Mouse (Mus musculus) liver, embryonic 14.5 days (tissue): ENCODE results near the gene Pgpep1. TPM values are rescaled to one million over a fixed set of nuclear protein-coding genes. Genes with fewer than 3 reads are reported as not detected.
A peak's percentile ranks its signal among the peaks of the same experiment; 100 is the strongest.

Source experiments
- ATAC-seq: fragments of 200-750 bp; cut with Nextera tagmentation; 2 replicates; pipeline ENCODE4 v1.8.0; 2017; ENCODE audit warnings: moderate number of reproducible peaks, mild to moderate bottlenecking, moderate library complexity; ENCODE audit not compliant: insufficient read depth
- DNase-seq, 3 experiments: peaks; one replicate each; pipeline ENCODE4 v3.0.0-alpha.2; 2012 to 2013; ENCODE audit warnings: low read depth in 3 of 3, low spot score in 3 of 3
- H3K27ac ChIP-seq: fragments of 300-500 bp; sonication (generic); 2 replicates; pipeline ENCODE4 v1.5.1; 2014; ENCODE audit warnings: moderate library complexity, mild to moderate bottlenecking, control low read depth, inconsistent platforms
- H3K27me3 ChIP-seq: fragments of 300-500 bp; sonication (generic); 2 replicates; pipeline ENCODE4 v1.6.1; 2014; ENCODE audit warnings: mild to moderate bottlenecking, low read length, moderate library complexity; ENCODE audit not compliant: control insufficient read depth, insufficient read depth
- H3K36me3 ChIP-seq: fragments of 300-500 bp; sonication (generic); replicated peaks from 2 replicates; pipeline ENCODE4 v1.6.1; 2014; ENCODE audit warnings: low read depth; ENCODE audit not compliant: control insufficient read depth, insufficient read depth
- H3K4me1 ChIP-seq, 2 experiments: fragments of 200-500 bp in 1 of 2; fragments of 300-500 bp in 1 of 2; sonication (generic) in 1 of 2; replicated peaks; 2 replicates each; pipeline ENCODE4 v1.6.1; 2012 to 2014; ENCODE audit warnings: antibody characterized with exemption in 1 of 2, inconsistent platforms in 1 of 2, low read length in 1 of 2; ENCODE audit not compliant: control insufficient read depth in 2 of 2, insufficient read depth in 2 of 2
- H3K4me2 ChIP-seq: fragments of 300-500 bp; sonication (generic); 2 replicates; pipeline ENCODE4 v1.6.1; 2014; ENCODE audit warnings: low read depth, mild to moderate bottlenecking, control low read depth, moderate library complexity
- H3K4me3 ChIP-seq, 2 experiments: fragments of 200-500 bp in 1 of 2; fragments of 300-500 bp in 1 of 2; sonication (generic) in 1 of 2; 2 replicates each; pipeline ENCODE4 v1.5.1; 2012 to 2014; ENCODE audit warnings: low read depth in 2 of 2, low read length in 2 of 2, mild to moderate bottlenecking in 2 of 2, control low read depth in 1 of 2, inconsistent platforms in 1 of 2, moderate library complexity in 1 of 2; ENCODE audit not compliant: insufficient read depth in 1 of 2
- H3K9ac ChIP-seq: fragments of 300-500 bp; sonication (generic); replicated peaks from 2 replicates; pipeline ENCODE4 v1.6.1; 2014; ENCODE audit warnings: mild to moderate bottlenecking, control low read depth, moderate library complexity
- H3K9me3 ChIP-seq: fragments of 300-500 bp; sonication (generic); 2 replicates; pipeline ENCODE4 v1.6.1; 2016; ENCODE audit warnings: low read length, mixed read lengths; ENCODE audit not compliant: control insufficient read depth
- CTCF ChIP-seq: IDR thresholded peaks from 2 replicates; pipeline ENCODE4 v1.5.1; 2016; ENCODE audit warnings: antibody characterized with exemption, low read depth, control low read depth
- EP300 ChIP-seq: IDR thresholded peaks from 2 replicates; pipeline ENCODE4 v1.6.1; 2016; ENCODE audit warnings: antibody characterized with exemption, low read depth
- WGBS: fragments of 180-500 bp; shearing (Covaris S2); extraction: QIAGEN DNeasy Blood & Tissue Kit; methylation state at CpG from one replicate; pipeline ENCODE4 v1.1.7; 2014; ENCODE audit not compliant: insufficient replicate concordance; 5-methylcytosine and 5-hydroxymethylcytosine counted together
- polyA plus RNA-seq, 2 experiments: library from polyadenylated mRNA; depleted of rRNA in 1 of 2; stranded (reverse) in 1 of 2; unstranded in 1 of 2; fragments of >200 nt; fragmentation: Nextera tagmentation in 1 of 2; extraction: Ambion mirVana in 1 of 2; gene quantifications; 2 replicates each; pipeline versions ENCODE4 v1.2.1 to v1.2.3; 2012 to 2014

Gene Pgpep1
- polyA plus RNA-seq, 2 experiments = 8.6 to 19.8 TPM

DNA sequence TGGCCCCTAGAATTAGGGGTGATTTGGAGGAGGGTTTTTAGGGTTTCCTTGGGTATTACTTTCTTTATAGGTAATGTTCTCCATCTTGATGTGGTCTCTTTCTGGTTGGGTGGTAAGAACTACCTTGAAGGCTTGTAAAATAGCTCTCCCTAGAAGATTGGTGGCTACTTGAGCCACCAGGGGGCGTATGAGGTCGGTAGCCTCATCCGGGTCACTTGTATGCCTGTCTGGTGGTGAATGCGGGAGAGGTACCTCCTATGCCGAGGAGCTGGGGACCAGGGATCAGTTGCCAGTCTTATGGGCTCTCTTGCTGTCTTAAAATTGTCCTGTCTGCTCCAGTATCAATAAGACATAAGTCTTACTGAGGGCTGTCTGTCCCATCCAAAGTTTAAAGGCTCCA lies 35.1 kb downstream of the Pgpep1 start:
- WGBS = 27% methylated on average over 5 of the region's 5 CpGs
- H3K4me3 ChIP-seq = no peak overlapping the region
- H3K36me3 ChIP-seq = no peaks in the 10 kb centered on the region
- no peak overlapping the region for H3K27ac ChIP-seq
- no peaks in the 10 kb centered on the region for H3K27me3 ChIP-seq
- no peaks in the 10 kb centered on the region for H3K9me3 ChIP-seq
- no peak for ATAC-seq
- no peak overlapping the region for H3K4me2 ChIP-seq
- TF ChIP-seq CTCF (peak; percentile 83), EP300 (no peak)
- peaks cover 41 to 42% of the 10 kb centered on the region in 2 experiments for H3K4me1 ChIP-seq
- H3K9ac ChIP-seq = no peak overlapping the region
- DNase-seq = no peak

GRCm38 (mm10) chr8:70622220-70622619 lies 38.0 kb downstream of the Pgpep1 start:
- H3K27ac ChIP-seq = peak overlapping the region; percentile 86
- TF ChIP-seq EP300 (peak; percentile 93), CTCF (0 out of 2 replicates have a peak, but pooled peaks have one; percentile 7)
- no peaks in the 10 kb centered on the region for H3K27me3 ChIP-seq
- no peaks in the 10 kb centered on the region for H3K9me3 ChIP-seq
- peak overlapping the region; percentile 63 for H3K4me2 ChIP-seq
- 9% methylated on average over 3 of the region's 3 CpGs for WGBS
- H3K4me3 ChIP-seq = no peak overlapping the region; a peak in 1 of 4 replicates
- DNase-seq = peak; percentile 74 to 79 (median 78)
- ATAC-seq = peak; percentile 75
- H3K9ac ChIP-seq = peak overlapping the region; percentile 38
- H3K4me1 ChIP-seq = peaks cover 59 to 65% of the 10 kb centered on the region in 2 experiments
- no peaks in the 10 kb centered on the region for H3K36me3 ChIP-seq

DNA sequence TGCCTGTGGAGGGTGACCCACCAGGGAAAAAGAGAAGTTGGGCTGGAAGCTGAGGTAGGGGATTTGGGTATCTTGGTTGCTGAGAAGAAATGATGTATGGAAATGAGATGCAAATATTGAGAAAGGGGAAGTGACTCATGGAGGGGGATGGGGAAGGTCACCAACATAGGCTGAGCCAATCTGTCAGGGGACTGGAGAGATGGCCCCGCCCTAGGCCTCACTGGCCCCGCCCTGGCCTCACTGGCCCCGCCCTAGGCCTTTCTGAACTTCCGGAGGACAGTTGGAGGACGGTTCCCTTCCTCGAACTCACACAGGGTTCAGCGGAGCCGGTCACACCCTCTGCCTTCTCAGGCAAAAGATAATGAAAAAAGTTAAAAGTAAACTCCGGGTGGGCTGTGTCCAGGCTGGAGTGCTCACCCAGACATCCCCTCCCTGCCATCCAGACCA lies 41.3 kb downstream of the Pgpep1 start:
- Histone ChIP-seq H3K9ac (no peak overlapping the region), H3K4me2 (peak overlapping the region; percentile 54), H3K9me3 (no peaks in the 10 kb centered on the region), H3K27ac (peak overlapping the region; percentile 61), H3K27me3 (no peaks in the 10 kb centered on the region), H3K4me3 (0 out of 4 replicates have a peak overlapping the region, but pooled peaks of 1 of the 2 experiments have one; percentile 5), H3K36me3 (no peaks in the 10 kb centered on the region), H3K4me1 (peaks cover 57 to 66% of the 10 kb centered on the region in 2 experiments)
- 1% methylated on average over 9 of the region's 9 CpGs for WGBS
- peak; percentile 76 to 89 (median 79) for DNase-seq
- ATAC-seq = peak; percentile 83
- TF ChIP-seq CTCF (no peak), EP300 (no peak; the same call in 1 of the 2 replicates)

DNA sequence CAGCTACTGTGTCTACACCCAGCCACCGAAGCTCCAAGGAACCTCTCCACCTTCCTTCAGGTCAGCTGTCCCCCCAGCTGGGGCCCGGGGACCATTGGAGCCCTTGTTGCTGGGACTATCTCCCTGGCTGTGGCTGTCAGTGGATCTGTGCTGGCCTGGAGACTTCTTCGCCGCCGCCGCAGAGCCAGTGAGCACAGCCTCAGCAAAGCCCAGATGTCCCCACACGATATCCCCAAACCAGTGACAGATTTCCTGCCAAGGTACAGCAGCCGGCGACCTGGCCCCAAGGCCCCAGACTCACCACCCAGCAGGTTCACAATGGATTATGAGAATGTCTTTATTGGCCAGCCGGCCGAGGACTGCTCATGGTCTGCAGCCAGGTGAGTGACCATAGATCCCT lies 42.2 kb downstream of the Pgpep1 start:
- peak overlapping the region; percentile 54 for H3K4me2 ChIP-seq
- peak overlapping the region; percentile 46 for H3K9ac ChIP-seq
- WGBS = 8% methylated on average over 11 of the region's 11 CpGs
- ATAC-seq = no peak
- no peak for DNase-seq
- H3K9me3 ChIP-seq = no peaks in the 10 kb centered on the region
- no peaks in the 10 kb centered on the region for H3K36me3 ChIP-seq
- TF ChIP-seq CTCF (no peak), EP300 (peak; percentile 36; the same call in 1 of the 2 replicates)
- H3K4me3 ChIP-seq = peak overlapping the region in 1 of 2 experiments; percentile 21; a peak in 1 of 4 replicates
- H3K27ac ChIP-seq = peak overlapping the region; percentile 61
- no peaks in the 10 kb centered on the region for H3K27me3 ChIP-seq
- H3K4me1 ChIP-seq = peaks cover 48 to 57% of the 10 kb centered on the region in 2 experiments

- no peak for ATAC-seq
- Histone ChIP-seq H3K9ac (no peak overlapping the region), H3K36me3 (no peaks in the 10 kb centered on the region), H3K27ac (no peak overlapping the region), H3K4me2 (no peak overlapping the region), H3K27me3 (no peaks in the 10 kb centered on the region), H3K4me1 (peaks cover 38 to 49% of the 10 kb centered on the region in 2 experiments), H3K9me3 (no peaks in the 10 kb centered on the region), H3K4me3 (peak overlapping the region in 1 of 2 experiments; percentile 14; a peak in 1 of 4 replicates)
- 29% methylated on average over 11 of the region's 11 CpGs for WGBS
- no peak for DNase-seq
- TF ChIP-seq CTCF (no peak), EP300 (no peak)
Observed at GRCm38 (mm10) chr8:70616645-70617044, 43.5 kb downstream of the Pgpep1 start.
